Mouse (Mus musculus) regulatory T cell (primary cell): Measurements from ENCODE around the gene Cradd.

Experiments used
- in situ Hi-C: fragments of 300-600 bp; cut with MboI, MseI; formaldehyde crosslinking; loops from one replicate; pipeline ENCODE4 v1.15.1; 2025; ENCODE audit warnings: high pct_unique_total_duplicates

Cradd gene

DNA sequence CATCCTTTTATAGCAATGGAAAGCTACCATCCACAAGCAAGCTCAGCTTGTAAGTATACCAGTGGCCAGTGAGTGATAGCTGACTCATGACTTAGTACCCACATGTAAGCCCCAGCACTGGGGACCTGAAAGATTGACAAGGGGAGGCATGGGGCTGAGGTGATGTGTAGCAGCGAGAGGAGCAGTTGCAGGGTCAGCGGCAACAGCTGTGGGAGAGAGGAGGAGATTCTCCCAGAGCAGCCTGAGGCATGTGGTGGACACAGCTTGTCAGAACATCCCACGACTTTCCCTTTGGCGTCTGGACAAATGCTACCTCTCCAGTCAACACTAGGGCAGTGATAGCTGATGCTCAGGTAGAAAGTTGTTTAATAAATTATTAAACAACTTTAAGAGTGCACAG, 190.9 kb downstream of the Cradd start:
- in situ Hi-C loops: no loop called here
